Mouse (Mus musculus) cerebellum, postnatal 25 days (tissue): ENCODE results near the gene Cldn34d.
A peak's percentile ranks its signal among the peaks of the same experiment; 100 is the strongest.

Source experiments
- DNase-seq, 2 experiments: peaks; one replicate each; pipeline ENCODE4 v3.0.0; 2021; ENCODE audit warnings: mixed read lengths in 2 of 2

Gene Cldn34d

DNA sequence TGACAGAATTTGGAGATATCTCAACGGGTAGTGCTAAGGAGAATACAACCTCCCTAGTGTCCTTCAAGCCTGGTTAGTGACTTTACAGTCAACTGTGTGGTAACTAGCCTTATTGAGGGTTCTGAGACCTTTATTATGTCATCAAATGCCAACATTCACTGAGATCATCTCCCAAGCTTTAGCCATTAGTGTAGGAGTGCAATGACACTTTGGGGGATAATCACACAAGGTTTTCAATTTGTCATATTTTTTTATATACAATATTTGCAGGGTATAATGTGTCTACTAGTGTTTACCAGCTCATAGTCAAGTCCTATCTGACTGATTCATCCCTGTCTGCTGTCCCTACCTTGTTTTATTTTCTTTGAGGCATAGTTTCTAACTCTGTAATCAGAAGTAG is at the start of gene Cldn34d:
TSS of gene Cldn34d (minus strand) at position 101 of the 400 bp plus-strand sequence.
- DNase-seq = no peak

- DNase-seq = peak in 1 of 2 experiments; percentile 14
These were observed 4.1 kb downstream of the Cldn34d start for GRCm38 (mm10) chrX:76598459-76599206.
